Mouse (Mus musculus) neural tube, embryonic 11.5 days (tissue): ENCODE measurements around the gene En2. TPM values are rescaled to one million over a fixed set of nuclear protein-coding genes. Genes with fewer than 3 reads are reported as not detected.

Experiments used
- ATAC-seq: fragments of 200-750 bp; cut with Nextera tagmentation; 2 replicates; pipeline ENCODE4 v1.8.0; 2017; ENCODE audit warnings: moderate number of reproducible peaks, mild to moderate bottlenecking, moderate TSS enrichment, moderate library complexity; ENCODE audit not compliant: insufficient read depth, low FRiP score, low TSS enrichment
- DNase-seq: peaks from one replicate; pipeline ENCODE4 v3.0.0-alpha.2; 2015; ENCODE audit warnings: low spot score
- H3K27ac ChIP-seq: fragments of 300-500 bp; sonication (generic); 2 replicates; pipeline ENCODE4 v1.5.1; 2014; ENCODE audit warnings: low read depth, mild to moderate bottlenecking, low read length
- H3K27me3 ChIP-seq: fragments of 300-500 bp; sonication (generic); 2 replicates; pipeline ENCODE4 v1.6.1; 2014; ENCODE audit warnings: mild to moderate bottlenecking, low read length, mixed read lengths; ENCODE audit not compliant: control insufficient read depth, insufficient read depth
- H3K36me3 ChIP-seq: fragments of 300-500 bp; sonication (generic); 2 replicates; pipeline ENCODE4 v1.6.1; 2014; ENCODE audit warnings: mild to moderate bottlenecking, low read length, moderate library complexity, mixed read lengths; ENCODE audit not compliant: control insufficient read depth, insufficient read depth
- H3K4me1 ChIP-seq: fragments of 300-500 bp; sonication (generic); 2 replicates; pipeline ENCODE4 v1.6.1; 2014; ENCODE audit warnings: low read length, mixed read lengths; ENCODE audit not compliant: control insufficient read depth, insufficient read depth
- H3K4me2 ChIP-seq: fragments of 300-500 bp; sonication (generic); 2 replicates; pipeline ENCODE4 v1.6.1; 2014; ENCODE audit warnings: low read depth, mild to moderate bottlenecking, moderate library complexity
- H3K4me3 ChIP-seq: fragments of 300-500 bp; sonication (generic); 2 replicates; pipeline ENCODE4 v1.5.1; 2014; ENCODE audit warnings: low read depth, low read length
- H3K9ac ChIP-seq: fragments of 300-500 bp; sonication (generic); 2 replicates; pipeline ENCODE4 v1.6.1; 2014; ENCODE audit warnings: mild to moderate bottlenecking, low read length
- H3K9me3 ChIP-seq: fragments of 300-500 bp; sonication (generic); 2 replicates; pipeline ENCODE4 v1.6.1; 2016; ENCODE audit warnings: low read length; ENCODE audit not compliant: control insufficient read depth
- WGBS: fragments of 180-500 bp; shearing (Covaris S2); extraction: QIAGEN DNeasy Blood & Tissue Kit; methylation state at CpG from one replicate; pipeline ENCODE4 v1.1.7; 2014; 5-methylcytosine and 5-hydroxymethylcytosine counted together
- polyA plus RNA-seq: library from polyadenylated mRNA; unstranded; fragments of >200 nt; fragmentation: Nextera tagmentation; extraction: Ambion mirVana; gene quantifications from 2 replicates; pipeline ENCODE4 v1.2.1, GENCODE M21; 2014

En2 gene
- polyA plus RNA-seq, 1 experiment from 2014 or later = not detected

DNA sequence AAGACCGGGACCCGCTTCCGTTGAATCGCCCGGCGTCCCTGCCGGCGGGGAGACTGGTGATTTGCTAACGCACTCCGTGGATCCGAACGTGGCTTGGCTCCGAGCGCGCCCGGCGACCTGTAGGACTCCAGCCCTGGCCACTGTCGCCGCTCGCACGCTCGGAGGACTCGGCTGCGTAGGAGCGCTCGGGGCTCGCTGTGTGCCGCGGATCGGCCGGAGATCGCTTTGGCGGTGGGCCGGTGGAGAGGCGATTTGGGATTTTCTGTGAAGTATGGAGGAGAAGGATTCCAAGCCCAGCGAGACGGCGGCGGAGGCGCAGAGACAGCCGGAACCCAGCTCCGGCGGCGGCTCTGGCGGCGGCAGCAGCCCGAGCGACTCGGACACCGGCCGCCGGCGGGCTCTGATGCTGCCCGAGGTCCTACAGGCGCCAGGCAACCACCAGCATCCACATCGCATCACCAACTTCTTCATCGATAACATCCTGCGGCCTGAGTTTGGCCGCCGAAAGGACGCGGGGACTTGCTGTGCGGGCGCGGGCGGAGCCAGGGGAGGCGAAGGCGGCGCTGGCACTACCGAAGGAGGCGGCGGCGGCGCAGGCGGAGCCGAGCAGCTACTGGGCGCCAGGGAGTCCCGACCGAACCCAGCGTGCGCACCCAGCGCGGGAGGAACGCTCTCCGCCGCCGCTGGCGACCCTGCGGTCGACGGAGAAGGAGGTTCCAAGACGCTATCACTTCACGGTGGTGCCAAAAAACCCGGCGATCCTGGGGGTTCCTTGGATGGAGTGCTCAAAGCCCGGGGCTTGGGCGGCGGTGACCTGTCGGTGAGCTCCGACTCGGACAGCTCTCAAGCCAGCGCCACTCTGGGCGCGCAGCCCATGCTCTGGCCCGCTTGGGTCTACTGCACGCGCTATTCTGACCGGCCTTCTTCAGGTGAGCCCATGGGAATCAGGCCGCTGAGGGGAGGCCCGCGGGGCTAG, 1.1 kb downstream of the En2 start:
- Histone ChIP-seq H3K27me3 (peaks cover 94% of the 10 kb centered on the region), H3K4me3 (peak overlapping the region; percentile 46), H3K36me3 (no peaks in the 10 kb centered on the region), H3K4me2 (peak overlapping the region; percentile 85), H3K9ac (no peak overlapping the region), H3K4me1 (peaks cover 9% of the 10 kb centered on the region), H3K27ac (no peak overlapping the region), H3K9me3 (no peaks in the 10 kb centered on the region)
- WGBS = under 1% methylated on average over 107 of the region's 111 CpGs
- DNase-seq = peak; percentile 63
- ATAC-seq = no peak

DNA sequence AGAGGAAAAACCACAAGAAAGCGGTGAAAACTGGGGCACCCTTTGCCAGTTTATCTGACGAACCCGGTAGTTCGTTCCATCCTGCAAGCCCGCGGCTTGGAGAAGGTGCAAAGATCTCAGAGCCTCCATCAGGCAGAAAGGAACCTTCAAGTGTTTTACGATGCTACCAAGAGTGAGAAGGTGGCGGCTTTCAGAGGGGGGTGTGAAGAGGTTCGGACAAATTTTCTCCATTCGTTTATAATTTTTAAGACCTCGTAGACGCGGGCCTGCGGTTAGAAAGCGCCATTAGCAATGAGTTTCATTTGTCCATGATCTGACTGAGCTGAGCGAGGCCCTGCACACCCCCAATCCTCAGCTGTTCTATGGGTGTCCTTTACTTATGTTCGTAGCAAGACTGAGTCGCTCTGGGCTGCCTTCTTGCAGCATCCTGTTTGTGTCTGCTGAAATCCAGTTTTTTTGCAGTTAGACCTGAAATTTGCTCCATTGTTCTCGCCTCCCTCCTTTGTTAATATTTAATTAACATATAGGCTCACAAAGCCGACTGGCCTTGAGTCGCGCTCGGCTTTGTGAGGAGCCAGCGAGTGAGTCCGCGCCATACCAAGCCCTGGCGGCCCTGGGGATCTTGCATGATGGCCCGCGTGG, 2.2 kb downstream of the En2 start:
- no peak overlapping the region for H3K4me3 ChIP-seq
- no peak overlapping the region for H3K9ac ChIP-seq
- H3K4me1 ChIP-seq = peaks cover 9% of the 10 kb centered on the region; the same call in 1 of the 2 replicates
- peaks cover 95% of the 10 kb centered on the region for H3K27me3 ChIP-seq
- DNase-seq (peak; percentile 38), ATAC-seq (no peak)
- no peak overlapping the region for H3K27ac ChIP-seq
- no peaks in the 10 kb centered on the region for H3K36me3 ChIP-seq
- under 1% methylated on average over 29 of the region's 29 CpGs for WGBS
- no peaks in the 10 kb centered on the region for H3K9me3 ChIP-seq
- H3K4me2 ChIP-seq = no peak overlapping the region

DNA sequence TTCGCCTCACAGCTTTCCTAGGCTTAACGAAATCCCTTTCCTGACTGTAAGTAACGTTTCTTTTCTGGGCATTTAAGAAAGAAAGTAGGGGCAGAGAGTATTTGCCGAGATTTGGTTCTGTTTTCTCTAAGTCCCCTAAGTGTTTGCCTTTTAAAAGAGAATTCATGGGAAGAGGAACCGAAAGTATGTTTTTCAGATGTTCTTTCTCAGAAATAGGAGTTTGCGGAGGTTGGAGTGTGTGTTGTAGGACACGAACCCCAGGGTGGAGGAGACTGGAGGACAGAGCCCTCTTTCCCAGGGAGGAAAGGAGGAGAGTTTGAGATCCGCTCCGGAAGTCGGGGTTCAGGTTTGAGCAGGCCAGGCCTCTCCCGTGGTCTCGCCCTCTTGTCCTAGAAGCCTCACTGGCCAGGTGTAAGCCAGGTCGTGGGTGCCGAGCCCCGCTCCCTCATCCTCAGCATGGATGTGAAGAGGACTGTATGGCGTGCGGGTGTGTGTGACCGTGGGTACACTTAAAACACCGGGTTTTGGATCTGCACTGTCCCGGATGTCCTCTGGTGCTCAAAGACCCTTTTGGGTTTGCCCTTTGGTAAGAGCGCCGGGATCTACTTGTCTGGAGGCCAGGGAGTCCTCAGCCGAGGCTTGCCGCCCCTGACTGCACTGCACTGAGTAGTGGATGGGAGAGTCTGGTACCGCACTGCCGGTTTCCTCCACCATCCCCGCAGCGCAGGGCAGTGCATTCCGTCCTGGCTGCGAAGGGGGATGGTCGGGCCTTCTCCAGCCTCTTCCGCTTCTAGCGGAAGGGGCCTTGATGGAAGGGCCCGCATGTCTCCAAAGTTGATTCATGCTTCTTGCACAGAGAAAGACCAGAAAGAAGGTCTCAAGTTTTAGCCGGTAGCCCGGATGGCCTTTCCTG, 3.0 kb downstream of the En2 start:
- Histone ChIP-seq H3K9ac (no peak overlapping the region), H3K27me3 (peaks cover 96% of the 10 kb centered on the region), H3K4me2 (no peak overlapping the region)

DNA sequence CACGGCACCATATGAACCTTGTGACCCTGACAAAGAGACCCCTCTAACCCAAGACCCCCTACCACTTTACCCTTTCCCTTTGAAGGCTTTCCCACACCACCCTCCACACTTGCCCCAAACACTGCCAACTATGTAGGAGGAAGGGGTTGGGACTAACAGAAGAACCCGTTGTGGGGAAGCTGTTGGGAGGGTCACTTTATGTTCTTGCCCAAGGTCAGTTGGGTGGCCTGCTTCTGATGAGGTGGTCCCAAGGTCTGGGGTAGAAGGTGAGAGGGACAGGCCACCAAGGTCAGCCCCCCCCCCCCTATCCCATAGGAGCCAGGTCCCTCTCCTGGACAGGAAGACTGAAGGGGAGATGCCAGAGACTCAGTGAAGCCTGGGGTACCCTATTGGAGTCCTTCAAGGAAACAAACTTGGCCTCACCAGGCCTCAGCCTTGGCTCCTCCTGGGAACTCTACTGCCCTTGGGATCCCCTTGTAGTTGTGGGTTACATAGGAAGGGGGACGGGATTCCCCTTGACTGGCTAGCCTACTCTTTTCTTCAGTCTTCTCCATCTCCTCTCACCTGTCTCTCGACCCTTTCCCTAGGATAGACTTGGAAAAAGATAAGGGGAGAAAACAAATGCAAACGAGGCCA, 3.8 kb downstream of the En2 start:
- no peak overlapping the region for H3K4me2 ChIP-seq
- no peaks in the 10 kb centered on the region for H3K9me3 ChIP-seq
- no peak overlapping the region for H3K9ac ChIP-seq
- no peak for DNase-seq
- peaks cover 96% of the 10 kb centered on the region for H3K27me3 ChIP-seq
- 3% methylated on average over 5 of the region's 5 CpGs for WGBS
- peaks cover 9% of the 10 kb centered on the region; the same call in 1 of the 2 replicates for H3K4me1 ChIP-seq
- H3K36me3 ChIP-seq = no peaks in the 10 kb centered on the region
- no peak overlapping the region for H3K27ac ChIP-seq
- no peak for ATAC-seq
- H3K4me3 ChIP-seq = no peak overlapping the region

More for the DNA sequence above, 3.0 kb downstream of the En2 start:
- ATAC-seq (no peak), DNase-seq (no peak)
- Histone ChIP-seq H3K9me3 (no peaks in the 10 kb centered on the region), H3K4me1 (peaks cover 9% of the 10 kb centered on the region; the same call in 1 of the 2 replicates), H3K4me3 (no peak overlapping the region), H3K36me3 (no peaks in the 10 kb centered on the region), H3K27ac (no peak overlapping the region)
- under 1% methylated on average over 36 of the region's 36 CpGs for WGBS

DNA sequence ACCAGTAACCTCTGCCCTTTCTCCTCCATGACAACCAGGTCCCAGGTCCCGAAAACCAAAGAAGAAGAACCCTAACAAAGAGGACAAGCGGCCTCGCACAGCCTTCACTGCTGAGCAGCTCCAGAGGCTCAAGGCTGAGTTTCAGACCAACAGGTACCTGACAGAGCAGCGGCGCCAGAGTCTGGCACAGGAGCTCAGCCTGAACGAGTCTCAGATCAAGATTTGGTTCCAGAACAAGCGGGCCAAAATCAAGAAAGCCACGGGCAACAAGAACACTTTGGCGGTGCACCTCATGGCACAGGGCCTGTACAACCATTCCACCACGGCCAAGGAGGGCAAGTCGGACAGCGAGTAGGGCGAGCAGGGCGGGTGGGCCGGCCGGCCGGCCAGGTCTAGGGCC, 4.6 kb downstream of the En2 start:
- WGBS = under 1% methylated on average over 17 of the region's 17 CpGs
- no peak overlapping the region for H3K9ac ChIP-seq
- no peak for ATAC-seq
- no peak for DNase-seq
- H3K9me3 ChIP-seq = no peaks in the 10 kb centered on the region
- H3K36me3 ChIP-seq = no peaks in the 10 kb centered on the region
- peaks cover 96% of the 10 kb centered on the region for H3K27me3 ChIP-seq
- no peak overlapping the region for H3K27ac ChIP-seq
- H3K4me2 ChIP-seq = no peak overlapping the region
- peaks cover 9% of the 10 kb centered on the region; the same call in 1 of the 2 replicates for H3K4me1 ChIP-seq
- H3K4me3 ChIP-seq = no peak overlapping the region

DNA sequence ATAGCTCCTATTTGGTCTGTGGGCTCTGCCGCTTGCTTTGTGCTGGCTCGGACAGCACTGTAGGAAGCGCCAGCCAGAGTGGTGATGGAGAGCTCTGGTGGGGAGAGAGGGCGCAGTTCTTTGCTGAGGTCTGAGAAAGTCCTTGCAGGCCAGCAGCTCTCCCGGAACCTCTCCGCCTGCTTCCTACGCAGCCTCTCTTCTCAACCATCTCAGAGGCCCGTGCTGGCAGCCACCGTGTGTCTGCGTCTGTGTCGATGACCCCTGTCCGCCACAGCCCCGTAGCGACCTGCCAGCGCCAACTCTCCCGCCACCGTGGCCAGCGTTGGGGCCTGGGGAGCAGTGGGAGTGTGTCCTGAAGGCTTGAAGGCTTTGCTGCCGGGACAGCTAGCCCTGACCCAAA, 5.4 kb downstream of the En2 start:
- ATAC-seq (no peak), DNase-seq (peak; percentile 62)
- under 1% methylated on average over 19 of the region's 19 CpGs for WGBS
- no peak overlapping the region for H3K4me2 ChIP-seq
- H3K27ac ChIP-seq = no peak overlapping the region
- no peaks in the 10 kb centered on the region for H3K9me3 ChIP-seq
- H3K36me3 ChIP-seq = no peaks in the 10 kb centered on the region
- H3K27me3 ChIP-seq = peaks cover 96% of the 10 kb centered on the region
- H3K4me3 ChIP-seq = no peak overlapping the region
- no peak overlapping the region for H3K9ac ChIP-seq
- H3K4me1 ChIP-seq = peaks cover 8% of the 10 kb centered on the region; the same call in 1 of the 2 replicates

DNA sequence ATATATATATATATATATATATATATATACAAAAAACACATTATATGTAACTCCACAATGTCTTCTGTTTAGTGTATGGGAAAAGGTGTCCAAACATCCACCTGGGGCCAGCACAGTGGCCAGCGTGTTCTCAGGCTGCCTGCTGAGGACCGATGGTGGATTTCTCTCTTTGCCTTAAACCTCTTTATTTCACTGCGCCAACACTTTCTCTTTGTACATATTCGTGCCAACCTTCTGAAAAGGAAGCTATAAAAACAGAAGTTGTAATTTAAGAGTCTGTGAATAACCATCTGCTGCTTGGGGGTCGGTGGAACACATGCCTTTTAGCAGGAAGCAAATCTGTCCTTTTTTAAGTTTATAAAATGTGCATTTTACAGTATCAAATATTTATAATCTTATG, 6.2 kb downstream of the En2 start:
- H3K9ac ChIP-seq = no peak overlapping the region
- no peak overlapping the region for H3K27ac ChIP-seq
- H3K27me3 ChIP-seq = peaks cover 96% of the 10 kb centered on the region
- no peak overlapping the region for H3K4me3 ChIP-seq
- DNase-seq (no peak), ATAC-seq (no peak)
- WGBS = 6% methylated on average over 5 of the region's 5 CpGs
- H3K4me2 ChIP-seq = no peak overlapping the region
- 0 out of 2 replicates have a peak, but pooled peaks cover 2% of the 10 kb centered on the region for H3K4me1 ChIP-seq
- no peaks in the 10 kb centered on the region for H3K9me3 ChIP-seq
- no peaks in the 10 kb centered on the region for H3K36me3 ChIP-seq
